Comparison of ENCODE assay signal across 18 mouse cellular contexts in genomic region chr12:100306336-100306735, GRCm38 (mm10).
"Had no signal": no experiment of that assay in that cellular context is flagged by ENCODE, and none has a peak within 500 bp of the region (broad histone marks: within the 10 kb centered on the region; RNA-seq: fewer than 3 reads in every experiment).

No protein-coding gene starts in this region.

- H3K4me3 ChIP-seq: left cerebral cortex, adult 2 months; liver, embryonic 13.5 days; midbrain, embryonic 12.5 days; midbrain, embryonic 15.5 days; myocyte; neural tube, embryonic 13.5 days had no signal

- H3K36me3 ChIP-seq: liver, embryonic 13.5 days; midbrain, embryonic 15.5 days had no signal

- H3K9ac ChIP-seq: liver, embryonic 13.5 days; midbrain, embryonic 12.5 days; midbrain, embryonic 15.5 days; neural tube, embryonic 13.5 days had no signal

- H3K4me1 ChIP-seq: liver, embryonic 13.5 days had no signal

- ATAC-seq: midbrain, embryonic 15.5 days had no signal

- H3K27me3 ChIP-seq: liver, embryonic 13.5 days; midbrain, embryonic 12.5 days; midbrain, embryonic 15.5 days; neural tube, embryonic 13.5 days had no signal

- H3K4me2 ChIP-seq: liver, embryonic 13.5 days; midbrain, embryonic 12.5 days; midbrain, embryonic 15.5 days; neural tube, embryonic 13.5 days had no signal

- H3K9me3 ChIP-seq: liver, embryonic 13.5 days; midbrain, embryonic 12.5 days; midbrain, embryonic 15.5 days; neural tube, embryonic 13.5 days had no signal

- H3K27ac ChIP-seq: liver, embryonic 13.5 days had no signal

- DNase-seq: kidney, adult 9 months; kidney, postnatal 14 days; kidney, postnatal 4 days; layer of hippocampus, adult 9-11 months; layer of hippocampus, postnatal 36 days; liver, embryonic 13.5 days; lung, adult 2 months; lung, postnatal 14 days; lung, postnatal 4 days; retina, postnatal 1 day; right cerebral cortex, postnatal 25 days; thymus, adult 18-20 months; thymus, postnatal 36 days had no signal
